Comparison of ENCODE assay signal across 26 mouse cellular contexts in the genomic region with DNA sequence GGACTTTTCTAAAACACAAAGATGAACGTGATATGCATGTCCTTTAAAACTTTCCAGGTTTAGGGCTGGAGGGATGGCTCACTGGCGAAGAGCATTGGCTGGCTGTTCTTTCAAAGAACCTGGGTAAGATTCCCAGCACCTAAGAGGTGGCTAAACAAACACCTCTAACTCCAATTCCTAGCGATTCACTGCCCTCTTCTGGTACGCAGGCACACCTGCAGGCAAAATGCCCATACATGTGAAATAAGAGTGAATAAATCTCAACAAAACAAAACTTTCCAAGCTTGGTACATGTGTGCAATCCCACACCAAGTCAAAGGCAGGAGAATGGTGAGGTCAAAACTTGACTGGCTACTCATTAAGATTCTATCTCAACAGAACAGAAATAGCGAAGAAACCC. TPM values are rescaled to one million over a fixed set of nuclear protein-coding genes. Genes with fewer than 3 reads are reported as not detected.
DNase-seq lines count a peak whose midpoint lies in the region; ATAC-seq and TF ChIP-seq lines count a peak whose summit lies in the region.
"Had no signal": no experiment of that assay in that cellular context is flagged by ENCODE, and none has a peak within 500 bp of the region (broad histone marks: within the 10 kb centered on the region; RNA-seq: fewer than 3 reads in every experiment).

No protein-coding gene starts in this region.

- H3K36me3 ChIP-seq in lung, embryonic 14.5 days (ENCODE audit: insufficient read depth) = no peaks in the 10 kb centered on the region
- H3K36me3 ChIP-seq in stomach, postnatal 0 days (ENCODE audit: control insufficient read depth, insufficient read depth, low read length) = no peaks in the 10 kb centered on the region
- H3K36me3 ChIP-seq: heart, embryonic 12.5 days; liver, embryonic 15.5 days had no signal

- H3K4me2 ChIP-seq in lung, embryonic 14.5 days = no peak overlapping the region
- H3K4me2 ChIP-seq in stomach, postnatal 0 days (replicated peaks; ENCODE audit: low read depth) = no peak overlapping the region
- H3K4me2 ChIP-seq: heart, embryonic 12.5 days; hindbrain, embryonic 14.5 days; limb, embryonic 12.5 days; liver, embryonic 15.5 days; midbrain, embryonic 11.5 days had no signal

- no peak for TF ChIP-seq EP300 in stomach, postnatal 0 days (optimal IDR thresholded peaks at IDR 0.05)

- H3K9me3 ChIP-seq in lung, embryonic 14.5 days (ENCODE audit: low read depth, low read length) = no peaks in the 10 kb centered on the region
- no peaks in the 10 kb centered on the region for H3K9me3 ChIP-seq in stomach, postnatal 0 days (ENCODE audit: control insufficient read depth, low read length)
- H3K9me3 ChIP-seq: liver, embryonic 15.5 days had no signal

- H3K27me3 ChIP-seq in lung, embryonic 14.5 days (ENCODE audit: insufficient read depth, low read length) = no peaks in the 10 kb centered on the region
- H3K27me3 ChIP-seq in stomach, postnatal 0 days (ENCODE audit: control insufficient read depth, insufficient read depth, low read length) = no peaks in the 10 kb centered on the region
- H3K27me3 ChIP-seq: heart, embryonic 12.5 days; limb, embryonic 12.5 days; liver, embryonic 15.5 days had no signal

- DNase-seq in gastrocnemius, adult 2 months = no peak
- DNase-seq in gastrocnemius, adult 8-10 months (ENCODE audit: low spot score in 2 of 2) = no peak
- DNase-seq in layer of hippocampus, adult 2 months (ENCODE audit: low spot score in 2 of 2) = no peak
- no peak for DNase-seq in layer of hippocampus, adult 9-10 months (ENCODE audit: low spot score)
- no peak for DNase-seq in lung, embryonic 14.5 days
- DNase-seq in lung, postnatal 10 days = no peak
- DNase-seq in stomach, postnatal 0 days (ENCODE audit: low spot score) = no peak
- no peak for DNase-seq in spleen, postnatal 36 days (ENCODE audit: low spot score in 2 of 2)
- DNase-seq: adrenal gland, adult 8-10 months; cerebellum, adult 2 months; cerebellum, postnatal 14 days; gastrocnemius, postnatal 25 days; heart, adult 11 months; heart, postnatal 4 days; kidney, adult 8-10 months; kidney, postnatal 10 days; lung, postnatal 14 days; right cerebral cortex, adult 18-20 months had no signal

- TF ChIP-seq CTCF in gastrocnemius, adult 2 months (IDR thresholded peaks at IDR 0.05) = peak; percentile 28
- peak; percentile 44 for TF ChIP-seq CTCF in layer of hippocampus, adult 2 months (conservative IDR thresholded peaks at IDR 0.05)
- peak; percentile 38 for TF ChIP-seq CTCF in lung, embryonic 14.5 days (IDR thresholded peaks at IDR 0.05; ENCODE audit: low read depth)
- TF ChIP-seq CTCF in stomach, postnatal 0 days (IDR thresholded peaks at IDR 0.05; ENCODE audit: low read depth) = peak; percentile 51

- no peak overlapping the region for H3K27ac ChIP-seq in gastrocnemius, adult 2 months
- no peak overlapping the region for H3K27ac ChIP-seq in layer of hippocampus, adult 2 months
- H3K27ac ChIP-seq in lung, embryonic 14.5 days (ENCODE audit: low read depth) = no peak overlapping the region
- no peak overlapping the region for H3K27ac ChIP-seq in stomach, postnatal 0 days (replicated peaks)
- H3K27ac ChIP-seq: hindbrain, embryonic 14.5 days; left cerebral cortex, adult 2 months; limb, embryonic 12.5 days; liver, embryonic 15.5 days had no signal

- no peak overlapping the region for H3K4me3 ChIP-seq in gastrocnemius, adult 2 months
- H3K4me3 ChIP-seq in layer of hippocampus, adult 2 months = no peak overlapping the region
- no peak overlapping the region for H3K4me3 ChIP-seq in lung, embryonic 14.5 days (ENCODE audit: low read depth, low read length)
- no peak overlapping the region for H3K4me3 ChIP-seq in stomach, postnatal 0 days (ENCODE audit: low read depth, low read length)
- H3K4me3 ChIP-seq: erythroblast, embryonic 14.5 days; heart, embryonic 12.5 days; left cerebral cortex, adult 2 months; limb, embryonic 12.5 days; liver, embryonic 15.5 days had no signal

- H3K9ac ChIP-seq in lung, embryonic 14.5 days = no peak overlapping the region
- H3K9ac ChIP-seq in stomach, postnatal 0 days (ENCODE audit: low read length) = no peak overlapping the region
- H3K9ac ChIP-seq: heart, embryonic 12.5 days; hindbrain, embryonic 14.5 days; limb, embryonic 12.5 days; liver, embryonic 15.5 days had no signal

- WGBS in lung, embryonic 14.5 days = 90% methylated on average over 5 of the region's 5 CpGs
- 87% methylated on average over 5 of the region's 5 CpGs for WGBS in stomach, postnatal 0 days

- ATAC-seq in lung, embryonic 14.5 days (ENCODE audit: insufficient read depth) = no peak
- no peak for ATAC-seq in stomach, postnatal 0 days (ENCODE audit: low FRiP score, low TSS enrichment)
- ATAC-seq: midbrain, embryonic 16.5 days had no signal

- intact Hi-C loops in gastrocnemius, adult 2 months (cut with DNase I) = no loop called here

- H3K4me1 ChIP-seq in lung, embryonic 14.5 days (ENCODE audit: insufficient read depth) = no peaks in the 10 kb centered on the region
- no peaks in the 10 kb centered on the region for H3K4me1 ChIP-seq in stomach, postnatal 0 days (replicated peaks; ENCODE audit: control insufficient read depth, insufficient read depth)
- H3K4me1 ChIP-seq: limb, embryonic 12.5 days; liver, embryonic 15.5 days had no signal

RNA-seq across cellular contexts. Expression of a gene that starts 12.4 kb away (rescaled TPM):
- total RNA-seq in gastrocnemius, adult 2 months (2021) = 100 to 1,000 TPM; 193 to 205 TPM
- 100 to 1,000 TPM; 201 to 320 (median 253) TPM for total RNA-seq in gastrocnemius, adult 8-10 months (2022)
- total RNA-seq in layer of hippocampus, adult 2 months (2021) = 100 to 1,000 TPM; 447 to 467 TPM
- polyA plus RNA-seq in lung, embryonic 14.5 days (2014; fragmentation: Nextera tagmentation; extraction: Ambion mirVana) = 19.7 and 19.9 TPM in 2 replicates
- 14.7 and 14.8 TPM in 2 replicates for polyA plus RNA-seq in stomach, postnatal 0 days (2015; fragmentation: Nextera tagmentation; extraction: Ambion mirVana)

RNA-seq across cellular contexts. Expression of a gene that starts 47.4 kb away (rescaled TPM):
- 10 to 100 TPM; 67.5 to 85.8 TPM for total RNA-seq in gastrocnemius, adult 2 months (2021)
- 10 to 100 TPM; 52.7 to 62.4 (median 59.0) TPM for total RNA-seq in gastrocnemius, adult 8-10 months (2022)
- 100 to 1,000 TPM; 234 TPM for total RNA-seq in layer of hippocampus, adult 2 months (2021)
- polyA plus RNA-seq in lung, embryonic 14.5 days (2014; fragmentation: Nextera tagmentation; extraction: Ambion mirVana) = 446 and 450 TPM in 2 replicates
- polyA plus RNA-seq in stomach, postnatal 0 days (2015; fragmentation: Nextera tagmentation; extraction: Ambion mirVana) = 88.1 and 97.5 TPM in 2 replicates
